Mouse (Mus musculus): Measurements from ENCODE around the gene Runx3.
"Not testable (repeated sequence)": the region's sequence is repeated elsewhere in the genome, so short reads cannot be mapped to it uniquely, and the experiment has no call there.

The Runx3 gene

GRCm38 (mm10) chr4:135177568-135177967 is 57.1 kb downstream of the Runx3 start:
- no peak for DNase-seq

GRCm38 (mm10) chr4:135179077-135179481 is 58.6 kb downstream of the Runx3 start:
- peak in 1 of 2 experiments; percentile 28 for DNase-seq

DNA sequence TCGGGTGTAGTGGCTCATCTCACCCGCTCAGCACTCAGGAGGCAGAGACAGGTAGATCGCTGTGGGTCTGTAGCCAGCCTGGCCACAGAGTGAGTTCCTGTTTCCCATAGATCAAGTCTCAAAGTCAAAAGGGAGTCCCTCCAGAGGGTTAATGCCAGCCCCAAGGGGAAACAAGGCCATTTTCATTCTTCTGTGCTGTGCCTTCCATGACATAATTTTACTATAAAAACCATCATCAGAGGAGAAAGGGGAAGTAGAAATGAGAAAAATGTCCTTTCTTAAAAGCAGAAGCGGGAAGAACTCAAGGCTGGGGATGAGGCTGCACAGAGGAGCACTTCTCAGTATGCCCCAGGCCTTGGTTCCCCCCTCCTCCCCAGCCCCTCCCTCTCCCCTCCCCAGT is 61.4 kb downstream of the Runx3 start:
- DNase-seq = no peak

DNA sequence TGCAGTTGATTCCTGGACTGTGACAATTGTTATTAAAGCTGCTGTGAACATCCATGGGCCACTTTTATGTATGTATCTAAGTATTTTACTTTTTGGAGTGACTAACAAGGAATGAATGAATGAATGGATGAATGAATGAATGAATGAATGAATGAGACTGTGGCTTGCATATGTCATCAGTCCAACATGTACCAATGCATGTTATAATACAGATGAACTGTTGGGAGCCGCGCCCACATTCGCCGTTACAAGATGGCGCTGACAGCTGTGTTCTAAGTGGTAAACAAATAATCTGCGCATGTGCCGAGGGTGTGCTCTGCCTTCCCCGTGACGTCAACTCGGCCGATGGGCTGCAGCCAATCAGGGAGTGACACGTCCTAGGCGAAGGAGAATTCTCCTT is 63.8 kb downstream of the Runx3 start:
- DNase-seq = not testable (repeated sequence)

GRCm38 (mm10) chr4:135189452-135190008 is 69.1 kb downstream of the Runx3 start:
- no peak for DNase-seq

- DNase-seq = no peak
Observed at GRCm38 (mm10) chr4:135190364-135190763, 69.9 kb downstream of the Runx3 start.

DNA sequence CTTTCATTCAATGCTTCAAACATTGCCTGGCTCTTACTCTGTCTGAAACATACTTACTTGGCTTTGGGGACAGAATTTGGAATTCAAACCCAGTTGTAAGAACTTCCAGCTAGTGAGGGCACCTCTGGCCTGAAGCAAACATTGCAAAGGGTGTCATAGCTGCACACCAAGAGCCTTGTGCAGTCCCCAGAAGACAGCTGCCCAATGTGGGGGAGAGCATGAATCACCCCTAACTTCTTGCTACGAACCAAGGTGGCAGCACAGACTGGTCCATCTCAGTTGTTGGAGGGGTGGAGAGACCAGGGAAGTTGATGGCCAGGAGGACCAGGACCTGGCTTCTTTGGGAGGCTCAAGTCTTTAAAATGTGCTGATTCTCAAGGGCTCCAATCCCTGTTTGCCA is 70.7 kb downstream of the Runx3 start:
- no peak for DNase-seq

- DNase-seq = no peak
Observed at GRCm38 (mm10) chr4:135191604-135192003, 71.2 kb downstream of the Runx3 start.

DNA sequence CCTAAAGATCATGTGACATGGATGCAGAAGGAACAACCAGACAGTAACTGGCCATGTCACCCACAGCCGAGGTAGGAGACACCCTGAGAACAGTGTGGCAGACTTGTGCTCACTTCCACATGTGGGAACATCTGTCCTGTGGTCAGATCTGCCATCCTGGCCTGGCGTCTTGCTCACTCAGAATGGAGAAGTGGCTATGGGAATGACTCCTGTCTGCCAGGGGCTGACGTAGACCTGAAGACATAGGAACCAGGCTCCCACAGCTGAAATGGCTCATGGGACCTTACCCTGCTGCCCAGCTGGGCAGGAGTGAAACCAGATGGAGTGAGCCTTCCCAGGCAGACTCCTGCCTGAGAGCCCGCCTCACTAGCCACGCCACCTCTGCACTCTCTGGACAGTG is 72.4 kb downstream of the Runx3 start:
- DNase-seq = no peak

- no peak for DNase-seq
Observed at GRCm38 (mm10) chr4:135197857-135198256, 77.4 kb downstream of the Runx3 start.

DNA sequence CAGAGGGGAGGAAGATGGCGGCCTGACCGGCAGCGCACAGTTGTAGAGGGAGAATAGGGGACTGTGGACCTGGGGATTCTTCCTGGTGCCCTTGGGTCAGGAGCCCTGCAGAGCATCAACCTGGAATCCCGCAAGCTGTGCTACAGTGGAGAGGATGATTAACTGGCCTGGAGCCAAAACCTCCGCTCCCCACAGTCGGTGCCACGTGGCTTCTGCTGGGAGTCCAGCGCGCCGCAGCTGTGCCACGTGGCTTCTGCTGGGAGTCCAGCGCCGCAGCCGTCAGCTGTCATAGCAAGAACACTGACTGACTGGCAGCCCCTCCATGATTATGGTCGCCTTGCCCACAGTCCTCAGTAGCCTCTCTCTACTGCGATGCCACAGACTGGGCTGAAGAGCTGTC is 81.3 kb downstream of the Runx3 start:
- DNase-seq = no peak

DNA sequence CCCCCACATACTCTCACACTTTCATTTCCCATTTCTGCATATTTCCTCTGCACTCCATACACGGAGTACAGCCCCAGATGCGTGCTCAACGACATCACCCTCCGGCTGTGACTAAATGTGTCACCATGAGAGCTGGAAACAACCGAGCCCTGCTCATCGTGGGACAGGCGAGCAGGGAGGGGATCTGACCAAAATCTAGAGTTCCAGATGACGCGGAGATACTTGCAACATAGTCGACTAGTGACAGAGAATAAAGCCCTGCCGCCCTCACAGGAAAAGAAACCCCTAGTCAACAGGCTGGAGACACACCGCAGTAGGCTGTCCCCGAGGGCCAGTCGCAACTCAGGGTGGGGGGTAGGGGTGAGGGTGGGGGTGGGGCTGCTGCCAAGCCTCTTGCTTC is 82.8 kb downstream of the Runx3 start:
- peak in 1 of 2 experiments; percentile 12 for DNase-seq

DNA sequence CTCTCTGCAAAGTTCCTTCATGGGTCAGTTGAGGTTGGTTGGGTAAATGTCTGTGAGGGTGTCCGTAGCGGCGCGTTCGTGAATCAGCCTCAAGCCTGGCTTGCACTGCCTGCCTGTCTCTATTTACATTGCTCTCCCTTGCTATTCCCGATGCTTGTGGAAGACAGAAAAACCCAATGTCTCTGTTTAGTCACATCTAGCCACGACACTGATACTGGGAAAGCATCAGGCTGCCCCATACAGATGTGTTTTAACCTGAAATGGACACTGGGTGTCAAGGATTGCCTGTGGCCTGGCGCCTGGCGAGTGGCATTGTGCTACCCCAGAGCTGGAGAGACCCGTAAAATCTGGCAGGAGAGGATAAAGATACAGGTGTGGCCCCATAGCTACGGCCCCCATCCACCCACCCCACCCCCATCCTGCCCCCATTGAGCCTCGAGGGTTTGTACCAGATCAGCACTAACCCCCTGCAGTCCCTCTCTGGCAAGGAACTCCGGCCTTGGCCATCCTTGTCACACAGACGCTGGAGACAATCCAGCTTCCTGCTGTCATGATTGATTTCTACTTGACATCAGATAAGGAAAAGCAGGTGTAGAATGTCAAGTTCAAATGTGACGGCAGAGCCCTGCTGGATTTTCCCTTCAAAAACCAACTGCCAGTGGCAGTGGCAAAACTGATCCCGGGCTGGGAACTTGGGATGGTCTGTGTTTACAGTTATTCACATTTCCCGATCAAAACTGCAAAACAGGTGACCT is 83.5 kb downstream of the Runx3 start:
- no peak for DNase-seq

DNA sequence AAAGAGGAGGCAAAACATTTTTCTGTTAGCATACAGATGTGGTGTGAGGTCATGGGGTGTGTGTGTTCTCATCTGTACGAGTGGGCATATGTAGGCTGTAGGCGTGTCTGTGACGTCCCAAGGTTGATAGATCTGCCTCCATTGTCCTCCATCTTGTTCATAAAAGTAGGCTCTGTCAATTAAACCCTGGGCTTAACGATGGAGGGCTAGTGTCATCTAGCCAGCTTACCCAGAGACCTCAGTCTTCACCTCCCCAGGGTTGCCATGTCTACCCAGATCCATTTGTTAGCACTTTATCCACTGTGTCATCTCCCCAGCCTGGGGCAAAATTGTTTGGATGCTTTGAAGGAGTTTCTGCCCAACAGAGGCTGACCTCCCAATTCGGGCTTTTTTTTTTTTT is 84.2 kb downstream of the Runx3 start:
- no peak for DNase-seq

DNA sequence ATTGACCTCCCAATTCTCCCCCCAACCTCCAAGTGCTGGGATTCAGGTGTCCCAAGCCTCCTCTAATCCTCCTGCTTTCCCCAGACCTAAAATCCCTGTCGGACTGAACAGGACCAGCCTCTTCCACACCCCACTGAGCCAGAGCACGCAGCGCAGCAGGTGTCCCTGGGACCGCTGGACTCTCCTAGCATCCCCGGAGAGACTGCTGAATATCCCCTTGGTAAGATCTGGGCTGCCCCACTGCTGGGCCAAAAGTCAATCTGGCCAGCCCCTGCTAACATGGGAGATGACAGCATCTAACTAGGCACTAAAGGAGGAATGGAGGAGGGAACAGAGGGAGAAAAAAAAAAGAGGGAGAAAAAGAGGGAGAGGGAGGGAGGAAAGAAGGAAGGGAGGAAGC is 84.8 kb downstream of the Runx3 start:
- DNase-seq = no peak

- DNase-seq = peak; percentile 67 to 71
Observed at GRCm38 (mm10) chr4:135205711-135206600, 85.5 kb downstream of the Runx3 start.

GRCm38 (mm10) chr4:135209846-135210245 is 89.4 kb downstream of the Runx3 start:
- DNase-seq = no peak

DNA sequence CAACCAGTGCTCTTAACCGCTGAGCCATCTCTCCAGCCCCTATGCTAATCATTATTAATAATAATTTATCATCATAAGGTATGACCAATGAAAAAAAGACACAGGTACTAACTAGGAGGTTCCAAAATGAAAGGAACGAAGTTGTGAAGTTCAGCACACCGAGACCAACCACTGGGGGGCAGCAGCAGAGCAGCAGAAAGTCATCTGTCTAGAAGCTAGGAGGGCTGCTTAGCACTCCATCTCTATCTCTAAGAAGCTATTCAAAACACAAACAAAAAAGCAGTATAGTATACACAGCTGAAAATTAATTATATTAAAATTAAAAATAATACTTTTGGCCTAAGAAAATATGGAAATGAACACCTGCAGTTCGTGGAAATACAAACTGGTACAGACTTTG is 99.2 kb downstream of the Runx3 start:
- DNase-seq = peak; percentile 69 to 71

DNA sequence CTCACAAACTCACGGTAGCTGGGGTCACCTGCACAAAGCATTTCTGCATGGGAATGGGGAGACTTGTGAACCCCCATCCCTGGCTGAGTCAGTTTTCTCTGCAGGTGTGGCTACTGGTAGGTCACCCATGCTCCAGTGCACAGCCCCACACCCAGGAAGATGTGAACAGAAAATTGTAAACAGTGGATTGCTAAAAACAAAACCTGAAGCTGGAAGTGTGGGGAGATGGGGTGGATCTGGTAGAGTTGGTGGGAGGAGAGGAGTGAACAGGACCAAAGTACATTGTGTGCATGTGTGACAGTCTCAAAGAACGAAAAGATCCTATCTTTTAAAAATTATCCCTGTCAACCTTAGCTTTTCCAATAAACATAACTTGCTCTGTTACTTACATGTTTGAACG is 100.2 kb downstream of the Runx3 start:
- no peak for DNase-seq

DNA sequence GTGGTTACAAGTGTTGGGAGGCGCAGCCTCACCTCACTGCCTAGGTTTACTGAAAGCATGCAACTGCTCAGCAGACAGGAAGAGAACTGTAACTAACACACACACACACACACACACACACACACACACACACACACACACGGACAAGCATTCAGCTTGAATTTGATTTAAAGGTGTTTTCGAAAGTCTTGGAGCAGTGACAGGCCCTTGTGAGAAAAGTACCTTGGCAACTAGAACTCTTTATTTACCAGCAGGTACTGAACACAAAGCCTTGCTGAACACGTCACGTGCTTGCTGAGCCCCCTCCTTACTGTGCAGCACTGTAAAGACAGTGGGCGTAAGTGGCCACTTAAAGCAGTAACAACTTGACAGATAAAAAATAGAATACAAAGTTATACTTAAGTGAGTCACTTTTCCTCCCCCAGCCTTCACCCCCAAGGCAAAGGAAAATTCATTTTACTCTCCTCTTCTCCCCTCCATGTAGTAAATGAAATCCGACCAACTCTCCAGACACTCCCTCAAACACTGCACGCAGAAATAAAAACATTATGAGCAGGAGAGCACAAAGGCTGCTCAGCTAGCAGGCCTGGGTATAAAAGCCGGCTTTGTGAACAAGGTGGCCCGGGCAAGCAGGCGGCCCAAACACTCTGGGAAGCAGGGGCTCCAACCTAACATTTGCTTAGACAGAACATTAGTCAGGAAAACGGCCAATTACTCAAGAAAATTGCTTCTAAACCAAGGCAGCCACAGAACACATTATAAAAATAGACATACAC is 101.4 kb downstream of the Runx3 start:
- no peak for DNase-seq

- DNase-seq = no peak
Observed at GRCm38 (mm10) chr4:135223808-135224207, 103.4 kb downstream of the Runx3 start.

- no peak for DNase-seq
Observed at GRCm38 (mm10) chr4:135226008-135226667, 105.7 kb downstream of the Runx3 start.
